Mouse (Mus musculus) bone marrow, adult 2 months (tissue): ENCODE measurements around the gene Apc2.

ENCODE experiments used
- CTCF ChIP-seq: fragments of 200-500 bp; IDR thresholded peaks from 2 replicates; pipeline ENCODE4 v1.5.1; 2011; ENCODE audit warnings: low read length, control low read depth; ENCODE audit not compliant: control insufficient read depth, insufficient read depth
- POLR2A ChIP-seq: fragments of 200-500 bp; IDR thresholded peaks from 2 replicates; pipeline ENCODE4 v1.6.1; 2011; ENCODE audit warnings: low read depth, mild to moderate bottlenecking, control low read depth, low read length, borderline replicate concordance; ENCODE audit not compliant: control insufficient read depth

GRCm38 (mm10) chr10:80317011-80317410 is 21.2 kb downstream of the Apc2 start:
- TF ChIP-seq POLR2A (no peak), CTCF (no peak)
